Mouse (Mus musculus): Measurements from ENCODE around the gene Phf19. TPM values are rescaled to one million over a fixed set of nuclear protein-coding genes. Genes with fewer than 3 reads are reported as not detected.

The Phf19 gene
- total RNA-seq (2021): under 1 TPM; 0.93 to 0.99 TPM
- long read RNA-seq, experiment 1: 0 reads
- long read RNA-seq, experiment 2, partial matches to known transcripts: 1 of 1 reads
- long read RNA-seq, experiment 2, other reads (novel, unspliced or antisense): 0 of 1 reads

DNA sequence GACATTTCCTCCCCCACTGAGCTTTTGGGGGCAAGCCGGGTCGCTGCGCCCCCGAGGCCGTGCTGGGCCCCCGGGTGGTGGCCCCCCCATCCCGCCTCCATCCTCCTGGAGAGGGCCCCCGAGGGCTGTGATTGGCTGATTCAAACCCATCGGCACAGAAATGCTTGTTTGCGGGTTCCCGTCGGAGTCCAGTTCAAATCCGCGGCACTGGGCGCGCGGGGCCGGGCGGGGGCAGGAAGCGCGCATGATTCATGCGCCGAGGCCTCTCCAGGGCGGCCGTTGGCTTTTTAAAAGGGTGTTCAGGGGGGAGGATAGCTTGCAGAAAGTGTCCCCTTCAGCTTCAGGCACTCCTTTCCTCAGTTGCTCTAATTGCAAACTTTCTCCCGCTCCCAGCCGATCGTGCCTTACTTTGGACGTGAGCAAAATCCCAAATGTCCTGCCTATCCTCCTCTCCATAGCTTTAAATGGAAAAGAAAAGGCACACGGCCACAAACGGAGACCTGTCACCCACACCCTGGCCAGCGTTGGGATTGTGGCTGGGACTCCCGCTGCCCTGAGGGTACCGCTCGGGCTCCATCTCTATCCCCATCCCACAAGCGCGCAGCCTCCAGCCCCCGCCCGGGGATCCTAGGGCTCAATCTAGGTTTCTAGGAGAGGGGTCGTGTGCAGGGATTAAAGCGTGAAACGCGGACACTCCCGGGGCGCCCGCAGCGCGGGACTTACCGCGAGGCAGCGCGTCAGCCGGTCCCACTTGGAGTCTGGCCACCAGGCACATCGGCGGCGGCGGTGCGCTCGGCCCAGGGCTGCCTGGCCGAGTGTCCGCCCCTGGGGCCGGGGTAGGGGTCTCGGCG lies at the start of gene Phf19:
TSS of gene Phf19 (minus strand) at position 809 of the 851 bp plus-strand sequence.
- DNase-seq: peak; percentile 61 to 69

DNA sequence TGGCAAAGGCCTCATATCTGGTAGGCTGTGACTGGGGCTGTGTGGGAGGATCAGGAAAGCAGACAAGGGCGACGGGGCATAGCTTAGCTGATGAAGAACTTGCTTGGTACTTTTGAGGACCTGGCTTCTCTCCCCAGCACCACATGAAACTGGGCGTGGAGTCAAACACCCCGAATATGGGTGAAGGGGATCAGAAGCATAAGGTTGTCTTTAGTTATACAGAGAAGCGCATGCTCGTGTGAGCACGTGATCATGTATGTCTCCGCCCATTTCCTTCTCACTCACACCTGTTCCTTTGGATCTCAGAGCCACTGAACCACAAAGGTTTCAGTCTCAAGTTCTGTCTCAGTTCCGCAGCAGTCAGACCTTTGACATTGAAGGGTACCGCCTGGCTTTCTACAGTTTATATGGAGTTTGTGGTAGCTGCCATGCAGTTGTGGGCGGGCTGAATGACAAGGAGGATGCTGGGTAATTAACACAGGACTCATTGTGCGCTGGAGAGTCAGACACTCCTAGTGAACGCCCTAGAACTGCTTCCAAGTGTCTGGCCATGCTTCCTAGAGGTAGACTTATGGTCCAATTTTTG lies 49.6 kb upstream of the Phf19 start:
- DNase-seq: peak; percentile 50 to 66

DNA sequence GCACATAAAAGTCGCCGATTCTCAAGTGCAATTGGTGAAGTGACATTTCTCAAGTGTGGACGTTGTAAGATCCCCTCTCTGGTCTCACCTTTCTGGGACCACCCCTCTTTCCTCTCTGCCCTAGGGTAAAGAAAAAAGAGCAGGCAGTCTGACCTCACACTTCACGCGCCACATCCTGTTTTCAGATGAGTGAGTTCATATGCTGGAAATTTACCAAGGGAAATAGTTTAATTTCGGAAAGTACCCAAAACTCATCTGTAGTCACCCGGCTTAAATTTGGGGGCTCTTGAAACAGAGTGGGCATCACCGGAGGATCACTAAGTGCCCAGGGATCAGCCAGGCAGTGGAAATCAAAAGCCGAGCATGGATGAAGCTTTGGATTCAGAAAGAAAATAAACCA lies 49.1 kb upstream of the Phf19 start:
- peak in 1 of 2 experiments; percentile 47 for DNase-seq

DNA sequence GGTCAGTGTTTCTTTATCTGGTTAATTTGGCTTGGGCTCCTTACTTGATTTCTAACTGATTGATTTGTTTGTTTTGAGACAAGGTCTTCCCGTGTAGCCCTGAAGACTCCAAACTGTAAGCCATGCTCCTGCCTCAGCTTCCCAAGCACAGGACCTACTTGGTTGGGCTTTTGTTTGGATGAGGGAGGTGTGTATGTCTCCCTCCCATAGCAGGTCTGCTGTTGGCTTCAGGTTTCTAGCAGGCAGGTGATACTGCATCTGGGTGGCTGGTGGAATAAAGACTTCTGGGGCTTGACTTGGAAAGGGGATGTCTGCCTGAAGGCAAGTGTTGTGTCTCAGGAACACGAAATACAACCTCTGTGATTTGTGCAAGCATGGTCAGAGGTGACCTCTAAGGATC lies 48.4 kb upstream of the Phf19 start:
- no peak for DNase-seq

DNA sequence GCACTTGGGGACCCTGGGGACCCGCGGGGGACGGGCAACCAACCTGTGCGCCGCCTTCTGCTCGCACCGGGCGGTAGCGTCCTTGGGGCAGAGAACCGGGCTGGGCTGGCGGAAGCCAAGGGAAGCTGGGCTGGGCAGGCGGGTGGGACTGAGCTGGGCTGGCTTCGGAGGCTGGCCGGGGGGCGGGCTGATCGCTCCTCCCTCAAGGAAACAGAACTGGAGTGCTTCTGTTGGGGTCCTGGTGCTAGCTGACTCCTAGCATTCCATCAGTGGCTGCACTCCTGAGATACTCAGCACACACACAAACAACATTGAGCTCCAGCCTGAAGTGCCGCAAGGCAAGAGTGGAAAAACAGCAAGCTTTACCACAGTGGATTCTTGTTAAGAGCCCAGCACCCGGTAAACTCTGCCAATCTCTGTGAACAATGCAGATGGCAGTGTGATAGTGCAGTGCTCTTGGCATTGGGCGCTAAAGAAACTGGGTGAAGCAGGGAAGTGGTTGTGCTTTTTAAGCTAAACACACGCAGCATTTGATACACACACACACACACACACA lies 47.7 kb upstream of the Phf19 start, which contains the start of gene Traf1:
TSS of gene Traf1 (minus strand) at position 292 of the 556 bp plus-strand sequence.
- DNase-seq: peak; percentile 60 to 83

DNA sequence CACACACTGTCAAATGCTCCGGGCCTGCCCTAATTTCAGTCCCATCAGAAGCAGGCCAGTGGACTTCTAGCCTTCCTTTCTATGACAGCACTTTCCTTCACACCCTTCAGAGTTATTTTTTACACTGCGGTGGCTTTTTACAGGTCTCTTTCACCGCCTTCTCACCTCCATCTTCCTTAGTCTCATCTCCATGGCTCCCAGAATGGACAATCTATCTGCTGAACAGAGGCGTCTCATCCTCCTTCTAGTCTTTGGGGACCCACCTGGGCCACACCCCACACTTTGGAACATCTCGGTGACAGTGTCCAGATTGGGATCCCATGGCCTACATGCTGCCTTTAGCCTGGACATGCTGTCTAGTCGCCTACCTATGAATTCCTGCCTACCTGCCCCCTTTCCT lies 47.1 kb upstream of the Phf19 start:
- DNase-seq: no peak

DNA sequence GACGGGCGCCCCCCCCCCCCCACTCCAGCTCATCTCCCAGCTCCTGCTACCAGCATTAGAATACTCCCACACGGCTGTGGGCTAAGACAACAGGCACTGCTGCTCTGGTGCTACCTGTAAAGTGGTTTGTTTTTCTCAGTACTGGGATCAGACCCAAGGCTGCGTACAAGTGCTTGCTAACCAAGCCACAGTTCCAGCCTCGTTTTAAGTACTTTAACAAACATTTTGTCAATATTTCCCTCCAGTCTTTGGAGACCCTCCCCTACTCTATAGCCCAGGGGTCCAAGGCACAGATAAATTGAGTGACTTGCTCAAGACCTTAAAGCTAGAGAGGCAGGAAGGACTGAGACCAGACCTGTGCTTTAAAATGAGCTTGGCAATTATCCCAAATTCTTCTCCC lies 46.6 kb upstream of the Phf19 start:
- DNase-seq: no peak

DNA sequence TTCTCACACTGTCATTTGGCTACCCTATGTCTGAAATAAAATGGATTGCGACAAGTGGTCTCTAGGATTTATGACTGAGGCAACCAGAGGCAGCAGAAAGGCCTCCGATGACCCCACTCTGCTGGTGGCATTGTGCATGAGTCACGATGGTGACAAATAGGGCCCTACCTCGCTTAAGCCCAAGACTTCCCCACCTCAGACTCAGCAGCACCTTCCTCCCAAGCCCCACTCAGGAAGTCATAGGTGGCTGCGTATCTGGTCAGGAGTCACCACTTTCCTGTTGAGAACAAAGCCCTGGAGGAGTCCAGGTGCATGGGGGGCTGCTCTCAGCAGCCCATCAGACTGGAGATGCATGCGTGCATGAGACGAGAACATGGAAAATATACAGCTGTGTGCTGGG lies 44.8 kb upstream of the Phf19 start:
- DNase-seq: no peak

DNA sequence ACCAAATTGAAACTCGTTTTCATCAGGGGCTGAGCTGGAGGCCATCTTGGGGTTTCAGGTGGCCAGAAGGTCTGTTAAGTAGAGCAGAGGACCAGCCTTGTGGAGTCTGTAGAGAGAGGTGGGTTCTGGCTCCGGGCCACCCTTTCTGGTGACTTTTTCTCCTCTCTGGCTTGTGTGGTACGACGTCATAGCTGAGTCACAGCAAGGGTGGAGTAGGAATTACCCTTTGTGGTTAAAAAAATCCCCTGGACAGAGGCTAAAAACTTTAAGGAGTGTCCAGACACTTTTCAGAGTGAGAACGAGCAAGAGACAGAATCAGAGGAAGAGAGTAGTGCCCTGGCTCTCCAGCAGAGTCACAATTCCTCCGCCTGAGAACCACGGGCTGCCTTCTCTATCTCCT lies 44.2 kb upstream of the Phf19 start:
- no peak for DNase-seq

DNA sequence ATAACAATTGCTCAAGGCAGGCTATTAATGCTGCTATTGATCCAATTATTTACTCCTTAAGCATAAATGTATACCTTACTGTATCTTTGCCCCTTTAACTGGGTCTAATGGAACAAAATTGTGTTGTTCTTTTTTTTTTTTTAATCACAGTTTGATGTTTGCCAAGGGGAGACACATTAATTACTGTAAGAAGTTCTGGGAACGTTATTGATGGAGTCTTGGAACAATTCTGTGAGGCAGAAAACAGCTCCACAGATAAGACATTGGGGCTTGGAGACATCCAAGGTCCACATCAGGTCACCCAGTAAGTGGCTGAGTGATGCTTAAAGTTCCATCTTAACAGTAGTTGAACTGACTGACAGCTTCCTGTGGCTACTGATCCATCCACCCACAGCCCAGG lies 43.6 kb upstream of the Phf19 start:
- no peak for DNase-seq

DNA sequence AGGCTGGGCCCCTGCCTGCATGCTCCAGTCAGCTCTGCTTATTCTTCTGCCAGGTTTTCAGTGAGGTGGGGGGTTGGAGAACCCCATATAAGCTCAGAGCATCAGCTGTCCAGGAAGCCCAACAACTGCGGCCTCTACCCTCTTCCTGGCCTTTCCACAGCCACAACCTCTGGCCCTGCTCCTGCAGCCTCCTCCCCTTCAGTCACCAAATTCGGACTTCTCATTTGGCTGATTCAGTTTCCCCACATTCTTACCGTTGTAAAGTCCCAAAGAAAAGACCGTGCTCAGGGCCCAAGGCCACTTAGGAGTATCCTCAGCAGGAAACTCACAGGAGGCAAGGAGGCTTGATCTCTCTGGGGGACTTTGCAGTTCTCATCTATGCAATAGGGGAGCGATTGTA lies 43.1 kb upstream of the Phf19 start:
- no peak for DNase-seq

DNA sequence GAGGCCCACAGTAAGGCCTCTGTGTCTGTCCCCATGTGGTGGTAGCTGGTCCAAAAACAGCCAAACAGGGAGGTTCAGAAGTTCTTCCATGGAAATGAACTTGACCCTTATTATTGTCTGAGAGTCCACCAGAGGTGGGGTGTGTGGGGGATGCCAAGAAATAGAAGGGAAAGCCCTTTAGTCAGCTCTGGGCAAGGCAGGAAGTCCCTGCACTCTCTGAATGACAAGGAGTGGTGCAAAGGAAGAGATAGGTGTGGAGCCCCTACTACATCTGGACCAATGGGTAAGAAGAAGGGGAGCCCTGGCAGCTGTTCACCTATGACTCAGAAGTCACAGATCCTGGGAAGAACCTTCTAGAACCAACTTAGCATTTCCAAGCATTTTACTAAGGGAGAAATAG lies 40.5 kb upstream of the Phf19 start:
- peak in 1 of 2 experiments; percentile 47 for DNase-seq

DNA sequence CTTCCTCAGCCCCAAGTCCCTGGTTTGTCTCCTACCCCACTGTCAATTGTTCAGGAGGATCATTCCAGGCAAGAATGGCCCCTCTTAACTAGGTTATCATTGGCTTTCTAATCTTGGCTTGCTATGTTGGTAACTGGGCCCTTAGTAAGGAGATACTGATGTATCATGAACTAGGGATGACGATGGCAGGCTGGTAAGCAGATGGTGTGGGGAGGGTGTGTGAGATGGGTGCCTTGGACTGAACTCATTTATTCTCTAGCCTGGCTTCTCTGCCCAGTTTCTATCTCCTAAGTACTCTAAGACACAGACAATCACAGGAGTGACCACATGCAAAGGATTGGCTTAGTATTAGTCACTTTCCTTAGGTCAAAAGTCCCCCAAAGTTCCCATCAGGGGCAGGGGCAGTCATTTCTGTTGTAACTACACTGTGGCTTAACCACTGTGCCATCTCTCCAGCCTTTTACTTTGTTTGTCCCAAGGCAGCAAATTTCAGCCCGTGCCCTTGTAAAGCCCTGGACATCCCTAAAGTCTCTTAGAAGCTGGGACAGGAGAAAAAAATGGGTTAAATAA lies 39.8 kb upstream of the Phf19 start:
- DNase-seq: no peak

DNA sequence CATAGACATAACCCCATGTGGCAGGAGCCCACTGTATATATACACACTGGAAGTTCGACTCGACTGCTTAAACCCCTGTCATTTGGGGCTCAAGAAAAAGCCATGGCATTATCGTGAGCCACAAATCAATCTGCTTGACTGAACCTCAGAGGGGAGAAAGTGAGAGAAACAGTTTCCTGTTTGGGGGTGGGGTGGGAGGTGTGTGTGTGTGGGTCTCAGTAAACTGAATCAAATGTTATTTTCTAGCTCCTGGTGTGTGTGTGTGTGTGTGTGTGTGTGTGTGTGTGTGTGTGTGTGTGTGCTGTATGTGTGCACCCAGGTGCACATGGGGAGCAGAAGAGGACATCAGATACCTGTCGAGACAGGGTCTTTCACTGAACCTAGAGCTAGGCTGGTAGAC lies 39.2 kb upstream of the Phf19 start:
- DNase-seq: no peak

DNA sequence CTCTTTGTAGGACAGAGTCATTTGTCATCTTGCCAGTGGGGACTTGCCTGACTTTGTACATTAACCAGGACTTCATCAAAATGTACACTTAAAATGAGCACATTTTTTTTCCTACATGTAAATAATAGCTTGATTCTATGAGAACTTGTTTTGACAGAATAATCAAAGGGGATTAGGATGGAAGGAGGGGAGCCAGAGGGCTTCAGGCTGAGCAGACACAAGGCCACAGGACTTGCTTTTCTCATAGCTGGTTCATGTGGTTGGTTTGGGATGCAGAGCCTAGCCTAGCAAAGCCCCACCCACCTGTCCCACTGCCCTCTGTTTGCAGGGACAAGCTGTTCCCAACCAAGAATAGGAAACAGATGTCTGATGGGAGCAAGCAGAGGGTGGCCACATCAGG lies 37.6 kb upstream of the Phf19 start:
- DNase-seq: no peak

DNA sequence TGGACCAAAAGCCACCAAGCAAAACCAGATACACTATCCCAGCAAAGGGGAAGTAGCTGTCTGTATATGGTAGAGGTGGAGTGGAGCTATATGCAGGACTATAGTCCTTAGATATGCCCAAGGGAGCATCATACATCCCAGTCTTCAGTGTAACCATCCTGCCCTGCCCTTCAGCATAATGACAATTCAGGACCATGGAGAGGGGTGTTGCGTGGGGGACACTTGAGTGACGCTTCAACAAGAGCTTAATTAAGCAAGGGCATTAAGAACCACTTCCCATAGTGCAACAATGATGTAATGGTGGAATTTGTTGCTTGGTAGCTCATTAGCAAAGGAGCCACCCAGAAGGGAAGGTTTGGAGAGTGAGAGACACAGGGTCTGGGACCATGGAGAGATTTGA lies 34.8 kb upstream of the Phf19 start:
- no peak for DNase-seq

DNA sequence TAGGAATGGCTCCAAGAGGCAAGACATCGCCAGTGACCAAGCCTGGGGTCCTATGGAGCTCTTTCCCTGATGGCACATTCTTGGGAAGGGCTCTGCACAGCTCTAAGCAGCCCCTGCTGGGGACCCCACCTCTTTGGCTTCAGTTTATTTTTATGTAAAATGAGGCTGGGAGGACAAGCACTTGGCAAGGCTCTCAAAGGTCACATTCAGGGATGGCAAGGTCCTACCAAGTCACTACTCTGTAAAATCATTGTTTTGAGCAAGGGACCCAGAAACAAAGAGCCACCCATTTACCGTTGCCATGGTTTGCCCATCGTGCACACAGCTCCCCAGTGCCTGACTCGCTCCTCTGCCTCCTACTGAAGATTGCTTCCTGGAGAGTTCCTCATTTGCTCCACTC lies 32.2 kb upstream of the Phf19 start:
- no peak for DNase-seq

DNA sequence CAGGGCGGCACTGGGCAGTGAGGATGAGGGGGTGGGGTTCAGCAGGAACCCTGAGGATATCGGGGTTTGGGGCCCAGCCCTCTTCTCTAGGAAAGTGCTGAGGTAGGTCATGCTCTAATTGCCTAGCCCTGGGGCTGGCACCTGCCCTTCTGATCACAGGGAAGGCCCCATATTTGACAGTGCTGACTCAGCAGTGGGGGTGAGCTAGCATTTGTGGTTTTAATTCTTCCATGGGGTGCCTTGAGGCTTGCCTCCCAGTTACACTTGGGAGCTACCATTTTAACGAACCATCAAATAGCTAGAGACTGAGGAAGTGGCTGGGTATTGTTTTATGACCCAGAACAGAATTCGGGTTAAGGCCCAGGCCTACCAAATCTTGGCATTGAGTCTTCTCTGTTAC lies 31.8 kb upstream of the Phf19 start:
- DNase-seq: no peak

DNA sequence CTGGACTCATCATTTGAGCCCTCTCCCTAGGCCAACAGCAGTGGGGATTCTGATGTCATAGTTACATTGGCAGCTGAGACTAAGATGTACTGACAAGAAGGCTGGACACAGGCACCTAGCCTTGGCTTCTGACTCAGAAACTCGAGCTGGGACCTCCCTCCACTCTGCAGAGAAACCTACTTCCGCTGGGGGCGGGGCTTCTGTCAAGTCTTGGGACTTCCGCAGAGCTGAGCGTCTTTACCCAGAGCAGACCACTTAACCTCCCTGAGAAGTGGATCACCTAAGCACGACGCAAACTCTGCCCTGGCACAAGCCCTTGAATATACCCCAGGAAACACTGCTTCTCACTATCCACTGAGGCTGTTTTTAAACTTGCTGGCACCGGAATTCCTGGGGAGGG lies 30.9 kb upstream of the Phf19 start:
- peak; percentile 74 to 84 for DNase-seq

DNA sequence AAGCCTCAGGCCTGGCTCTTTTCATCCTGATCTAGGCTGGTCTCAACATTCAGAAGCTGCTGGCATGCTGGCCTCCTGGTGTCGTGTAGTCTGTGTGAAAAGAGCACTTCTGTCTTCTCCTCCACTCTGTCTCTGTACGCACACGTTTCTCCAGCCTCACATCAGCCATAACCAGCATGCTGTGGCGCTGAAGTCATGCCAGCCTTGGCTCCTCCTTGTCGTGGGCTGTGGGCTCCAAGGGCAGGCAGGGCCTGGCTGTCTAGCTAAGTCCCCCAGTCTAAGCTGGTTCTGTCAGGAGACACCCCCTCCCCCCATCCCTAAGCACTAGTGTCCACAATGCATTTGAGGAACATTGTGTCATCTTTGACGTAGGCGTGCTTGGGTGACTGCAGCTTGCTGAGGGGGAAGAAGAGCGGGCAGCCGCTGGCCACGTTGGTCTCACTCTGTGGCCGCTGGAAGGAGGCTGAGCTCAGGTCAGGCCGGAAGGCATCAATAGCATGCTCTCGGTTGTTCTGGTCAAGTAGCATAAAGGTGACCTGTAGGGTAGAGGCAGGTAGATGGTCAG lies 29.8 kb upstream of the Phf19 start:
- no peak for DNase-seq

DNA sequence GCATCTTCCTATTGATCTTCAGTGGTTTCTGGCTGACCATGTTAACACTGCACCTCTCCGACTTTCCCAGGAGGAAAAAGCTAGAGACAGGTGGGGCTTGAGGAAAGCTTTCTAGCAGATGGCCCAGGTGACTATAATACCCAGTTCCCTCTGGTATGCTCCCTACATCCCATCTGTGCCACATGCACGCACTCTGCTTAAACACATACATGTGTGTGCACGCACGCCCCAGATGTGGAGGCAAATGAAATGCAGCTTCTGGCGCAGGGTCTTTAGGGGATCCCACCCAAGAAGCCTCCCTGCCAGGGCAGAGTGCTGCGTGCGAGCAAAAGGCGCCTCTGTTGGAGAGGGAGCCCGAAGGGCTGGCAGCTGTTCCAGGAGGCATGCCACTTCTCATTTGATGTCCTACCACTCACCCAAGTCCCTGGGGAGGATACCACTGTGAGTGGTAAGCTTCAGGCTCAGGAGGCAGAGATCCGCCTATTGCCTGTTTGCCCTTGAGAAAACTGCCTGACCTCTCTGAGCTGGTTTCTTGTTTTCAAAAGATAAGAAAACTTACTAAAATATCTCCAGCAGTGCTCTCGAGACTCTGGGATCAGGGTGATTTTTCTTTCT lies 27.3 kb upstream of the Phf19 start:
- DNase-seq: no peak

DNA sequence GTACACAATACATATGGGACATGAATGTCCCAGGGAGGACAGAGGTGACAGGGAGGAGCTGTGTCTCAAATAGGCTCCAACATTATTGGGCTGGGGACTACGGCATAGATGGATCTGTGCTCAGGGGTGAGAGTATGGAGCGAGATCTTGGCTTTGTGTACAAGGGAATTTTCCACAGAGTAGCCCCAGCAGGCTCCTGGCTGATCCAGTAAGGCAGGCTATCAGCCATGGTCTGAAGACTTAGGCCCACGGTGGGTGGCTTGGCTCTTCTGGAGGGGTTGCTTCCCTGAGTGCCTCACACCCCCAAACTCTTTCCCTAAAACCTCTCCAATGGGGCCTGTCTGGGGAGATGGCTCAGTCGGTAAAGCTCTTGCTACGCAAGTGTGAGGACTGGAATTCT lies 26.4 kb upstream of the Phf19 start:
- no peak for DNase-seq
